In the genomic region with DNA sequence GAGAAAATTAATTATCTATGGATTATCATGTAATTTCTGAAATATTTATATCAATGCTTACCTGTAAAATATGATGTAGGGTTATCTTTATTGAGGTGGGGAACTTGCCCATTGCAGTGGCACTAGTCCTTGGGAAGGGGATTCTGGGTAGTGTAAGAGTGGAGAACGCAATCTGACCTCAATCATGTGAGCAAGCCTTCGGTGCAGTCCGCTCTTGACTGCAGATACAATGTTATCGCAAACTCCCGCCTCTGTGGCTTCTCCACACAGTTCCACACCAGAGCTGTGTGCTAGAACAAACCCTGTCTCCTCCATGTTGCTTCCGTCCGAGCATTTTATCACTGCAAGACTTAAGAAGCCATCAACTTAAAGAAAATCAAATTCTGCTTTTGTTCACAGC, we compare ENCODE assay signal across 28 mouse cellular contexts.
"Had no signal": no experiment of that assay in that cellular context is flagged by ENCODE, and none has a peak within 500 bp of the region (broad histone marks: within the 10 kb centered on the region; RNA-seq: fewer than 3 reads in every experiment).

No protein-coding gene starts in this region.

- H3K9ac ChIP-seq: heart, embryonic 12.5 days; hindbrain, embryonic 12.5 days; hindbrain, embryonic 14.5 days; intestine, embryonic 15.5 days; kidney, embryonic 15.5 days; limb, embryonic 12.5 days; liver, embryonic 13.5 days; liver, embryonic 15.5 days had no signal

- H3K27ac ChIP-seq: gastrocnemius, adult 2 months; heart, embryonic 10.5 days; hindbrain, embryonic 10.5 days; hindbrain, embryonic 12.5 days; hindbrain, embryonic 14.5 days; intestine, embryonic 15.5 days; kidney, embryonic 15.5 days; kidney, postnatal 0 days; layer of hippocampus, adult 2 months; left cerebral cortex, adult 2 months; limb, embryonic 10.5 days; limb, embryonic 12.5 days; liver, embryonic 13.5 days; liver, embryonic 15.5 days had no signal

- H3K9me3 ChIP-seq: heart, embryonic 10.5 days; heart, embryonic 12.5 days; hindbrain, embryonic 10.5 days; hindbrain, embryonic 12.5 days; intestine, embryonic 15.5 days; kidney, embryonic 15.5 days; limb, embryonic 10.5 days; limb, embryonic 12.5 days; liver, embryonic 13.5 days; liver, embryonic 15.5 days had no signal

- H3K4me1 ChIP-seq: hindbrain, embryonic 12.5 days; intestine, embryonic 15.5 days; liver, embryonic 13.5 days; liver, embryonic 15.5 days had no signal

- DNase-seq: gastrocnemius, adult 2 months; gastrocnemius, postnatal 10 days; gastrocnemius, postnatal 25 days; heart, adult 18-20 months; heart, postnatal 10 days; heart, postnatal 4 days; kidney, adult 2 months; kidney, adult 9 months; kidney, postnatal 25 days; kidney, postnatal 4 days; liver; liver, embryonic 13.5 days had no signal

- H3K4me3 ChIP-seq: gastrocnemius, adult 2 months; heart, embryonic 10.5 days; heart, embryonic 12.5 days; hindbrain, embryonic 10.5 days; hindbrain, embryonic 12.5 days; intestine, embryonic 15.5 days; kidney, embryonic 15.5 days; layer of hippocampus, adult 2 months; left cerebral cortex, adult 2 months; limb, embryonic 10.5 days; limb, embryonic 12.5 days; liver, embryonic 13.5 days; liver, embryonic 15.5 days had no signal

- ATAC-seq: hindbrain, embryonic 16.5 days; inflammation-experienced regulatory T-cells, adult 6 months; intestine, embryonic 15.5 days; intestine, postnatal 0 days had no signal

- H3K36me3 ChIP-seq: heart, embryonic 10.5 days; heart, embryonic 12.5 days; hindbrain, embryonic 10.5 days; hindbrain, embryonic 12.5 days; intestine, embryonic 15.5 days; kidney, embryonic 15.5 days; limb, embryonic 10.5 days; limb, embryonic 12.5 days; liver, embryonic 13.5 days; liver, embryonic 15.5 days had no signal

- H3K27me3 ChIP-seq: heart, embryonic 12.5 days; hindbrain, embryonic 12.5 days; intestine, embryonic 15.5 days; kidney, embryonic 15.5 days; limb, embryonic 12.5 days; liver, embryonic 13.5 days; liver, embryonic 15.5 days had no signal
